In the genomic region with DNA sequence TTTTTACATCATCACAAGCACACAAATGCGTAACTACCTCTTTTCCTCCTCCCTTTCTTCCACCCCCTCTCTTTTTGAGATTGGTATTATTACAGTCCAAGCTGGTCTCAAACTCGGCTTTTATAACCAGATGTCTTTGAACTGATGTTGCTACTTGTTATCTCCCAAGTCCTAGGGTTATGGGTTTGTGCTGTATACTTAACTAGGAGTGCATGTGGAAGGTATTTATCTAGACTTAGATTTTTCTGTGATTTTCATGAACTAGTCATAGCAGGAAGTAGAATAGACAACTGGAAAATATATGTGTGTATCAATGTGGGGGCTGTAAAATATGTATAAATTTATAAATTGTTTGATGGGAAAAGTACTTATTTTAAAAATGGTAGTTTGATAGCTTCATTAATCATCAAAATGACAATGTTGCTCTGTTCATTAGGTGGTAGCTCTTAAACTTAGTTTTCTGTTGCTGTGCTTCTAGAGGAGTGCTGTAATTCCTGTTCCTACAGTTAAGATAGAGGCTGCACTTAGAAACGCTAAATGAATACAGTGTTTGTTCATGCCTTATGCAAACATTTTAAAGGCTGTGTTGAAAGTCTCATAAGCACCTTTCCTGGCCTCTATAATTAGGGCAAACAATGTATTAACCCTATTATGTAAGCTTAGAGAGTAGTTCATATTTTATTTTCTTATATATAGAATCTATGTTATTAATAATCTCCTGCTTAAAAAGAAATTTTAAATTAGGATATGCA, we compare ENCODE assay signal across 29 mouse cellular contexts. TPM values are rescaled to one million over a fixed set of nuclear protein-coding genes. Genes with fewer than 3 reads are reported as not detected.
DNase-seq lines count a peak whose midpoint lies in the region; ATAC-seq and TF ChIP-seq lines count a peak whose summit lies in the region.
"Had no signal": no experiment of that assay in that cellular context is flagged by ENCODE, and none has a peak within 500 bp of the region (broad histone marks: within the 10 kb centered on the region; RNA-seq: fewer than 3 reads in every experiment).

No protein-coding gene starts in this region.

- H3K4me2 ChIP-seq in lung, embryonic 14.5 days, result no peak overlapping the region
- H3K4me2 ChIP-seq in lung, postnatal 0 days (replicated peaks; ENCODE audit: low read depth, low read length), result peak overlapping the region; percentile 30; the same call in 1 of the 2 replicates
- no peak overlapping the region for H3K4me2 ChIP-seq in stomach, embryonic 15.5 days
- no peak overlapping the region for H3K4me2 ChIP-seq in midbrain, postnatal 0 days (ENCODE audit: low read depth, low read length, poor library complexity, severe bottlenecking)
- no peak overlapping the region for H3K4me2 ChIP-seq in liver, embryonic 12.5 days
- H3K4me2 ChIP-seq: embryonic facial prominence, embryonic 12.5 days; embryonic facial prominence, embryonic 15.5 days; forebrain, embryonic 13.5 days; heart, embryonic 11.5 days; hindbrain, embryonic 12.5 days had no signal

- H3K4me3 ChIP-seq in lung, embryonic 14.5 days (ENCODE audit: low read depth, low read length), result no peak overlapping the region
- H3K4me3 ChIP-seq in lung, postnatal 0 days (ENCODE audit: low read depth, low read length), result peak overlapping the region; percentile 8; the same call in 1 of the 2 replicates
- H3K4me3 ChIP-seq in stomach, embryonic 15.5 days (replicated peaks), result no peak overlapping the region
- no peak overlapping the region for H3K4me3 ChIP-seq in midbrain, postnatal 0 days (ENCODE audit: low read depth, low read length)
- no peak overlapping the region for H3K4me3 ChIP-seq in liver, embryonic 12.5 days
- H3K4me3 ChIP-seq: embryonic facial prominence, embryonic 12.5 days; embryonic facial prominence, embryonic 15.5 days; erythroblast, embryonic 14.5 days; forebrain, embryonic 13.5 days; hindbrain, embryonic 12.5 days had no signal

- H3K27ac ChIP-seq in lung, embryonic 14.5 days (ENCODE audit: low read depth), result no peak overlapping the region
- H3K27ac ChIP-seq in lung, postnatal 0 days (ENCODE audit: low read length), result peak overlapping the region; percentile 5; the same call in 1 of the 2 replicates
- peak overlapping the region; percentile 48; the same call in 1 of the 2 replicates for H3K27ac ChIP-seq in stomach, embryonic 15.5 days
- no peak overlapping the region for H3K27ac ChIP-seq in midbrain, postnatal 0 days (ENCODE audit: low read depth, low read length)
- H3K27ac ChIP-seq in liver, embryonic 12.5 days, result no peak overlapping the region
- H3K27ac ChIP-seq: embryonic facial prominence, embryonic 12.5 days; forebrain, embryonic 13.5 days; hindbrain, embryonic 12.5 days had no signal

- H3K27me3 ChIP-seq in lung, embryonic 14.5 days (ENCODE audit: insufficient read depth, low read length), result no peaks in the 10 kb centered on the region
- H3K27me3 ChIP-seq in lung, postnatal 0 days (replicated peaks; ENCODE audit: insufficient read depth, low read length), result no peaks in the 10 kb centered on the region
- no peaks in the 10 kb centered on the region for H3K27me3 ChIP-seq in stomach, embryonic 15.5 days (replicated peaks)
- no peaks in the 10 kb centered on the region for H3K27me3 ChIP-seq in midbrain, postnatal 0 days (ENCODE audit: insufficient read depth, low read length)
- no peaks in the 10 kb centered on the region for H3K27me3 ChIP-seq in liver, embryonic 12.5 days (replicated peaks)
- H3K27me3 ChIP-seq: embryonic facial prominence, embryonic 12.5 days; embryonic facial prominence, embryonic 15.5 days; forebrain, embryonic 13.5 days; hindbrain, embryonic 12.5 days had no signal

- DNase-seq in lung, embryonic 14.5 days, result peak; percentile 5
- no peak for DNase-seq in lung, postnatal 14 days
- peak; percentile 83 for DNase-seq in lung, postnatal 0 days (ENCODE audit: low spot score)
- peak; percentile 46 for DNase-seq in lung, postnatal 25 days (ENCODE audit: low spot score)
- no peak for DNase-seq in yolk sac, embryonic 10.5 days (ENCODE audit: low spot score)
- no peak for DNase-seq in midbrain, postnatal 0 days (ENCODE audit: low spot score)
- DNase-seq: adrenal gland, adult 2 months; adrenal gland, postnatal 14 days; cerebellum, adult 11 months; cerebellum, adult 2 months; cerebellum, adult 9-11 months; cerebellum, postnatal 25 days; gastrocnemius, postnatal 10 days; heart, adult 11 months had no signal

- TF ChIP-seq EP300 in lung, postnatal 0 days (IDR thresholded peaks at IDR 0.05), result peak; percentile 58

- no peak for ATAC-seq in lung, embryonic 14.5 days (ENCODE audit: insufficient read depth)
- ATAC-seq in lung, postnatal 0 days, result peak; percentile 86
- ATAC-seq in stomach, embryonic 15.5 days (ENCODE audit: insufficient read depth, low FRiP score, low read depth), result peak; percentile 83
- no peak for ATAC-seq in midbrain, postnatal 0 days (ENCODE audit: low FRiP score)
- ATAC-seq in liver, embryonic 12.5 days, result no peak
- ATAC-seq: CD4-positive, CD25-positive, alpha-beta regulatory T cell, adult 4 months; forebrain, embryonic 13.5 days; forebrain, embryonic 16.5 days had no signal

- H3K9ac ChIP-seq in lung, embryonic 14.5 days, result no peak overlapping the region
- H3K9ac ChIP-seq in lung, postnatal 0 days (replicated peaks; ENCODE audit: low read depth), result no peak overlapping the region
- no peak overlapping the region for H3K9ac ChIP-seq in stomach, embryonic 15.5 days
- no peak overlapping the region for H3K9ac ChIP-seq in midbrain, postnatal 0 days (replicated peaks; ENCODE audit: low read length, poor library complexity, severe bottlenecking)
- no peak overlapping the region for H3K9ac ChIP-seq in liver, embryonic 12.5 days
- H3K9ac ChIP-seq: embryonic facial prominence, embryonic 12.5 days; embryonic facial prominence, embryonic 15.5 days; forebrain, embryonic 13.5 days; hindbrain, embryonic 12.5 days had no signal

- peaks cover 5% of the 10 kb centered on the region; the same call in 1 of the 2 replicates for H3K4me1 ChIP-seq in lung, embryonic 14.5 days (ENCODE audit: insufficient read depth)
- peaks cover 7% of the 10 kb centered on the region; the same call in 1 of the 2 replicates for H3K4me1 ChIP-seq in lung, postnatal 0 days (ENCODE audit: insufficient read depth, low read depth, low read length)
- peaks cover 3% of the 10 kb centered on the region for H3K4me1 ChIP-seq in stomach, embryonic 15.5 days
- H3K4me1 ChIP-seq in midbrain, postnatal 0 days (ENCODE audit: insufficient read depth, low read length), result no peaks in the 10 kb centered on the region
- no peaks in the 10 kb centered on the region for H3K4me1 ChIP-seq in liver, embryonic 12.5 days
- H3K4me1 ChIP-seq: embryonic facial prominence, embryonic 12.5 days had no signal

- WGBS in lung, embryonic 14.5 days, result 68% methylated on average over 3 of the region's 3 CpGs
- WGBS in lung, postnatal 0 days, result 56% methylated on average over 3 of the region's 3 CpGs
- WGBS in stomach, embryonic 15.5 days, result 68% methylated on average over 3 of the region's 3 CpGs
- WGBS in midbrain, postnatal 0 days, result 90% methylated on average over 3 of the region's 3 CpGs
- WGBS in liver, embryonic 12.5 days (ENCODE audit: insufficient replicate concordance), result 78% methylated on average over 3 of the region's 3 CpGs

- TF ChIP-seq CTCF in lung, embryonic 14.5 days (IDR thresholded peaks at IDR 0.05; ENCODE audit: low read depth), result no peak
- no peak for TF ChIP-seq CTCF in lung, postnatal 0 days (IDR thresholded peaks at IDR 0.05)
- TF ChIP-seq CTCF in midbrain, postnatal 0 days (IDR thresholded peaks at IDR 0.05), result no peak

- peaks cover 16% of the 10 kb centered on the region for H3K36me3 ChIP-seq in lung, embryonic 14.5 days (ENCODE audit: insufficient read depth)
- H3K36me3 ChIP-seq in lung, postnatal 0 days (ENCODE audit: insufficient read depth, low read length), result 0 out of 2 replicates have a peak, but pooled peaks cover 3% of the 10 kb centered on the region
- H3K36me3 ChIP-seq in stomach, embryonic 15.5 days, result peaks cover 4% of the 10 kb centered on the region; the same call in 1 of the 2 replicates
- peaks cover 5% of the 10 kb centered on the region; the same call in 1 of the 2 replicates for H3K36me3 ChIP-seq in midbrain, postnatal 0 days (ENCODE audit: insufficient read depth, low read length)
- peaks cover 36% of the 10 kb centered on the region for H3K36me3 ChIP-seq in liver, embryonic 12.5 days

- H3K9me3 ChIP-seq in lung, embryonic 14.5 days (ENCODE audit: low read depth, low read length), result no peaks in the 10 kb centered on the region
- H3K9me3 ChIP-seq in lung, postnatal 0 days (ENCODE audit: low read length), result no peaks in the 10 kb centered on the region
- no peaks in the 10 kb centered on the region for H3K9me3 ChIP-seq in stomach, embryonic 15.5 days
- H3K9me3 ChIP-seq in midbrain, postnatal 0 days (ENCODE audit: low read length), result no peaks in the 10 kb centered on the region
- no peaks in the 10 kb centered on the region for H3K9me3 ChIP-seq in liver, embryonic 12.5 days (replicated peaks)
- H3K9me3 ChIP-seq: embryonic facial prominence, embryonic 12.5 days; embryonic facial prominence, embryonic 15.5 days; forebrain, embryonic 13.5 days; hindbrain, embryonic 12.5 days had no signal

RNA-seq across cellular contexts. Expression of a gene that starts 0.9 kb away (rescaled TPM):
- polyA plus RNA-seq in lung, embryonic 14.5 days (2014; fragmentation: Nextera tagmentation; extraction: Ambion mirVana), result 2.1 and 2.3 TPM in 2 replicates
- polyA plus RNA-seq in lung, postnatal 0 days (2015; fragmentation: Nextera tagmentation; extraction: Ambion mirVana), result 41.4 and 48.7 TPM in 2 replicates
- 2.8 and 3.3 TPM in 2 replicates for polyA plus RNA-seq in stomach, embryonic 15.5 days (2015; fragmentation: Nextera tagmentation; extraction: Ambion mirVana)
- total RNA-seq in midbrain, postnatal 0 days (2014; rRNA removed), result 4.5 and 8.0 TPM in 2 replicates
- 10.2 and 10.8 TPM in 2 replicates for polyA plus RNA-seq in midbrain, postnatal 0 days (2015; fragmentation: Nextera tagmentation; extraction: Ambion mirVana)
- 0.43 and 0.79 TPM in 2 replicates for polyA plus RNA-seq in liver, embryonic 12.5 days (2016; fragmentation: Nextera tagmentation; extraction: Ambion mirVana)
- total RNA-seq: adrenal gland, adult 2 months; adrenal gland, postnatal 14 days; adrenal gland, postnatal 4 days; common myeloid progenitor, adult 5-6 weeks; heart, adult 8-10 months; heart, postnatal 25 days; hematopoietic stem cell, adult 5-6 weeks had no signal
- polyA plus RNA-seq: adrenal gland, adult 2 months; erythroblast, embryonic 14.5 days had no signal

Comparison
In these comparisons a context has a peak if more than half of its experiments do, and no peak if none do; other contexts are left out.
1. ATAC-seq: peak in lung, postnatal 0 days (single experiment) and stomach, embryonic 15.5 days (single experiment); none in lung, embryonic 14.5 days (single experiment), midbrain, postnatal 0 days (single experiment) and liver, embryonic 12.5 days (single experiment).
2. DNase-seq: peak in lung, embryonic 14.5 days (single experiment), lung, postnatal 0 days (single experiment) and lung, postnatal 25 days (single experiment); none in lung, postnatal 14 days (single experiment), yolk sac, embryonic 10.5 days (single experiment) and midbrain, postnatal 0 days (single experiment).
3. H3K27ac ChIP-seq: peak in lung, postnatal 0 days (single experiment) and stomach, embryonic 15.5 days (single experiment); none in lung, embryonic 14.5 days (single experiment), midbrain, postnatal 0 days (single experiment) and liver, embryonic 12.5 days (single experiment).